Mouse (Mus musculus) lung, embryonic 14.5 days (tissue): Measurements from ENCODE around the gene Gm10563. TPM values are rescaled to one million over a fixed set of nuclear protein-coding genes. Genes with fewer than 3 reads are reported as not detected.

Experiments
- ATAC-seq: fragments of 200-750 bp; cut with Nextera tagmentation; 2 replicates; pipeline ENCODE4 v1.8.0; 2017; ENCODE audit warnings: mild to moderate bottlenecking, moderate TSS enrichment, moderate library complexity; ENCODE audit not compliant: insufficient read depth
- DNase-seq: peaks from one replicate; pipeline ENCODE4 v3.0.0-alpha.2; 2015
- H3K27ac ChIP-seq: fragments of 300-500 bp; sonication (generic); 2 replicates; pipeline ENCODE4 v1.5.1; 2014; ENCODE audit warnings: low read depth, mild to moderate bottlenecking, moderate library complexity
- H3K27me3 ChIP-seq: fragments of 300-500 bp; sonication (generic); 2 replicates; pipeline ENCODE4 v1.6.1; 2014; ENCODE audit warnings: low read length, control low read depth; ENCODE audit not compliant: insufficient read depth
- H3K36me3 ChIP-seq: fragments of 300-500 bp; sonication (generic); 2 replicates; pipeline ENCODE4 v1.6.1; 2014; ENCODE audit warnings: control low read depth; ENCODE audit not compliant: insufficient read depth
- H3K4me1 ChIP-seq: fragments of 300-500 bp; sonication (generic); 2 replicates; pipeline ENCODE4 v1.6.1; 2014; ENCODE audit warnings: antibody characterized with exemption, control low read depth; ENCODE audit not compliant: insufficient read depth
- H3K4me2 ChIP-seq: fragments of 300-500 bp; sonication (generic); 2 replicates; pipeline ENCODE4 v1.6.1; 2014; ENCODE audit warnings: mild to moderate bottlenecking
- H3K4me3 ChIP-seq: fragments of 300-500 bp; sonication (generic); 2 replicates; pipeline ENCODE4 v1.5.1; 2014; ENCODE audit warnings: low read depth, low read length
- H3K9ac ChIP-seq: fragments of 300-500 bp; sonication (generic); 2 replicates; pipeline ENCODE4 v1.6.1; 2014
- H3K9me3 ChIP-seq: fragments of 300-500 bp; sonication (generic); 2 replicates; pipeline ENCODE4 v1.6.1; 2016; ENCODE audit warnings: low read depth, low read length, control low read depth
- CTCF ChIP-seq: IDR thresholded peaks from 2 replicates; pipeline ENCODE4 v1.5.1; 2016; ENCODE audit warnings: antibody characterized with exemption, low read depth
- WGBS: fragments of 180-500 bp; shearing (Covaris S2); extraction: QIAGEN DNeasy Blood & Tissue Kit; methylation state at CpG from one replicate; pipeline ENCODE4 v1.1.7; 2014; 5-methylcytosine and 5-hydroxymethylcytosine counted together
- polyA plus RNA-seq: library from polyadenylated mRNA; unstranded; fragments of >200 nt; fragmentation: Nextera tagmentation; extraction: Ambion mirVana; gene quantifications from 2 replicates; pipeline ENCODE4 v1.2.1, GENCODE M21; 2014

Gene Gm10563
- polyA plus RNA-seq, 1 experiment from 2014 or later = not detected

- H3K4me1 ChIP-seq = peaks cover 12% of the 10 kb centered on the region; the same call in 1 of the 2 replicates
- WGBS = 20% methylated on average over 36 of the region's 36 CpGs
- H3K36me3 ChIP-seq = peaks cover 48% of the 10 kb centered on the region
- ATAC-seq (no peak), DNase-seq (peak; percentile 44)
- peak overlapping the region; percentile 60 for H3K27ac ChIP-seq
- peak overlapping the region; percentile 91 for H3K4me2 ChIP-seq
- H3K27me3 ChIP-seq = peaks cover 18% of the 10 kb centered on the region; the same call in 1 of the 2 replicates
- TF ChIP-seq CTCF = no peak
- H3K9ac ChIP-seq = peak overlapping the region; percentile 63
- H3K9me3 ChIP-seq = no peaks in the 10 kb centered on the region
- peak overlapping the region; percentile 48 for H3K4me3 ChIP-seq
Observed at GRCm38 (mm10) chr4:155652283-155653085, 7.3 kb upstream of the Gm10563 start.

DNA sequence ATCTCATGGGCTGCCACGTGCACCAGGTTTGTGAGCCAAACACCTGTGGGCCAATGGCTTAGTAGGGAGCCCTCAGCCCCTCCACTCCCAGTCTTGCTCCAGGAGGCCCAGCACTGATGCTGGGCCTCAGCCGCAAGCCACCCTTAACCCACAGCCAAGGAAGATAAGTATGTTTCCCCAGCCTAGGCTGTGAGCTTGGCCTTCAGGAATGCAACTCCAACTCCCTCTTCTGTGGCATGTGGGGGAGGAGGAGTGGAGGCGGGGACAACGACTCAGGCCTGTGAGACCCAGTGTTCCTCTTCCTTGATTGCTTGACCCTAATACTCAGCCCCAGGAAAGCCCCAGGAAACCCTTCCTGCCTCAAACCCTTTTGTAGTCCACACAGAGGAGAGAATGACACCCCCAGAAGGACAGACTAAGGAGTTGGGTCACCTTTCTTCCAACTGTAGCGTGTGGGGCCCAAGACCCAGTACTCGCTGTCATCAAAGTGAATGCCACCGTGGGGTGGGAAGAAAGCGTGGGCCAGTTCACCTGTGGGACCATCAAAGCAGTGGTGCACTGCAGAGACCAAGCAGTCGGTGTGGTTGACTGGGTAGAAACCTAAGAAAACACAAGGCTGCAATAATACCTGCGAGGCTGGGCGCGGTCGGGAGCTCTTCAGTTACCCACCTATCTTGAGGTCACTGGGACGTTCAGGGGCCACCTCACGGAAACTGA, 6.5 kb upstream of the Gm10563 start:
- Histone ChIP-seq H3K4me3 (peak overlapping the region; percentile 48), H3K36me3 (peaks cover 55% of the 10 kb centered on the region), H3K27ac (peak overlapping the region; percentile 55), H3K4me2 (peak overlapping the region; percentile 91), H3K9ac (peak overlapping the region; percentile 23; the same call in 1 of the 2 replicates), H3K9me3 (no peaks in the 10 kb centered on the region), H3K27me3 (peaks cover 18% of the 10 kb centered on the region; the same call in 1 of the 2 replicates), H3K4me1 (peaks cover 12% of the 10 kb centered on the region; the same call in 1 of the 2 replicates)
- DNase-seq = peak; percentile 71
- TF ChIP-seq CTCF = no peak
- ATAC-seq = peak; percentile 29; the same call in 1 of the 2 replicates
- 46% methylated on average over 15 of the region's 15 CpGs for WGBS

GRCm38 (mm10) chr4:155649355-155649754, 4.1 kb upstream of the Gm10563 start:
- DNase-seq (no peak), ATAC-seq (no peak)
- no peak for TF ChIP-seq CTCF
- Histone ChIP-seq H3K4me1 (peaks cover 4% of the 10 kb centered on the region; the same call in 1 of the 2 replicates), H3K4me2 (no peak overlapping the region), H3K9ac (no peak overlapping the region), H3K9me3 (no peaks in the 10 kb centered on the region), H3K27ac (no peak overlapping the region), H3K36me3 (peaks cover 67% of the 10 kb centered on the region), H3K27me3 (peaks cover 6% of the 10 kb centered on the region; the same call in 1 of the 2 replicates), H3K4me3 (no peak overlapping the region)
- WGBS = 91% methylated on average over 11 of the region's 11 CpGs

DNA sequence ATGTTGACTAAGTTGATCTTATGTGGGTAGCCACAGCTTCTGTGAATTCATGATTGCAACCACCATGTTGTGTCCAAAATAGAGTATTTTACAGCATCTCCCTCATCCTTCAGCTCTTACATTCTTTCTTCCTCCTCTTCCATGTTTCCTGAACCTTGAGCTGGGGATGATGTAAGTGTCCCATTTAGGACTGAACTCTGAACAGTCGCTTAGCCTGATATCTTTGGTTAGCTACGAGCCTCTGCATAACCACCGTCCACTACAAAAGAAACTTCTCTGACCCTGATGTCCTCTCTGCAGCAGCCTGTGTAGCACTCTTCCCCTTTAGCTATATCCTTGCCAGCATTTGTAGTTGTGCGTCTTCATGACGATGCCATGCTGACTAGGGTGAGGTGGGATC, 513 bp upstream of the Gm10563 start:
- Histone ChIP-seq H3K27me3 (no peaks in the 10 kb centered on the region), H3K36me3 (peaks cover 91% of the 10 kb centered on the region), H3K4me3 (no peak overlapping the region), H3K9ac (no peak overlapping the region), H3K4me2 (no peak overlapping the region), H3K4me1 (no peaks in the 10 kb centered on the region), H3K27ac (no peak overlapping the region), H3K9me3 (no peaks in the 10 kb centered on the region)
- no peak for ATAC-seq
- no peak for DNase-seq
- TF ChIP-seq CTCF = no peak
- 92% methylated on average over 5 of the region's 5 CpGs for WGBS

DNA sequence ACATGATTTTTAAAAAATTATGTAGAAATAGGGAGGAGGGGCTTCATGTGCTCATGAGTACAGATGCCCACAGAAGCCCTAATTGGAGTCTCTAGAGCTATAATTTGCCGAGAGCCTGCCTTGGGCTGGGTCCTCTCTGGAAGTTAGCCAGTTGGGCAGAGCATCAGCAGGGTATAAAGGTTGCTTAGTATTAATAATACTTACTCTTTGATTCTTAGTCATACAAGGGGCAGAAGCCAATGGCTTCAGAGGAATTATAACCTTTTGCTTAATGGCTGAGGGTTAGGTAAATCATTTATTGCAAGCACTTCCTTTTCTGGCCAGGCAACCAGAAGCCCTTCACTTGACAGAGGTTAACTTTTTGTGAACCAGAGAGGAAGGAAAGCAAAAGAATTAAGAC, 1.7 kb downstream of the Gm10563 start:
- DNase-seq (no peak), ATAC-seq (no peak)
- H3K9ac ChIP-seq = no peak overlapping the region
- no peaks in the 10 kb centered on the region for H3K27me3 ChIP-seq
- 91% methylated on average over 1 of the region's 1 CpGs for WGBS
- peaks cover 88% of the 10 kb centered on the region for H3K36me3 ChIP-seq
- H3K4me2 ChIP-seq = no peak overlapping the region
- no peak for TF ChIP-seq CTCF
- H3K9me3 ChIP-seq = no peaks in the 10 kb centered on the region
- no peak overlapping the region for H3K27ac ChIP-seq
- no peak overlapping the region for H3K4me3 ChIP-seq
- H3K4me1 ChIP-seq = no peaks in the 10 kb centered on the region

DNA sequence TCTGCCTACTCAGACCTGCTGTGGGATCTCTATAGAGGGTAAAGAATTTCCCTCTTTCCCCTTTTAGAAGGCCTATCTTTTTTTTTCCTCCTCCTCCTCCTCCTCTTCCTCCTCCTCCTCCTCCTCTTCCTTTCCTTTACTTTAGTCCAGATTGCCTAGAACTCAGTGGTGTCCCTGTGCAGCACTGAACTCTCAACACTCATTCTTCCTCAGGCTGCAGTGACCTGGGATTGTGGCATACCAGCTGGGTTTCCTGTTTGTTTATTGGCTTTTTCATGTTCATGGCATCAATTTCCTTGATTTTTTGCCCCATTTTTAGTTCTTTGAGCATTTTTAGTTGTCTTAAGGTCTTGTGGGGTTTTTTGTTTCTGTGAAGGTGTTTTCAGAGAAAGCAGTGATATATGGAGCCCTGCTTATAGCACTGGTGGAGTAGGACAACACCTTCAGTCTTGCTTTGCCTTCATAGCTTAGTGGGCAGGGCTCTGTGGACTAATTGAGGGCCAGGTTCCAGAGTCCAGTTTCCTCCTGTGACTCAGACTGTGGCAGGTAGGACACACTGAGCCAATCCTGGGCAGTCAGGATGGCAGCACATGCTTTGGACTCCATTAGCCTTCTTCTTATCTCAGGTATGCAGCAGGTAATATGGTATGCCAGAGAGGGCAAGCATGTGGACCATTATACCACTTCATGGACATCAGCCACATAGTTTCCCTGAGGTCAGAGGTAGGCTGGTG, 9.3 kb downstream of the Gm10563 start:
- no peak overlapping the region for H3K27ac ChIP-seq
- DNase-seq (no peak), ATAC-seq (no peak)
- no peak for TF ChIP-seq CTCF
- H3K9me3 ChIP-seq = no peaks in the 10 kb centered on the region
- no peaks in the 10 kb centered on the region for H3K27me3 ChIP-seq
- H3K4me1 ChIP-seq = no peaks in the 10 kb centered on the region
- no peak overlapping the region for H3K4me3 ChIP-seq
- H3K4me2 ChIP-seq = no peak overlapping the region
- no peak overlapping the region; the same call in 1 of the 2 replicates for H3K9ac ChIP-seq
- peaks cover 91% of the 10 kb centered on the region for H3K36me3 ChIP-seq
